Mouse (Mus musculus) B cell, adult (primary cell): Measurements from ENCODE around the gene Mrgpra4. TPM values are rescaled to one million over a fixed set of nuclear protein-coding genes. Genes with fewer than 3 reads are reported as not detected.

ENCODE experiments used
- total RNA-seq: library from RNA; stranded (reverse); gene quantifications from 4 replicates; pipeline ENCODE4 v1.2.4, GENCODE M21; 2023; ENCODE audit not compliant: inconsistent age

The Mrgpra4 gene
- total RNA-seq = not detected in 4 replicates

DNA sequence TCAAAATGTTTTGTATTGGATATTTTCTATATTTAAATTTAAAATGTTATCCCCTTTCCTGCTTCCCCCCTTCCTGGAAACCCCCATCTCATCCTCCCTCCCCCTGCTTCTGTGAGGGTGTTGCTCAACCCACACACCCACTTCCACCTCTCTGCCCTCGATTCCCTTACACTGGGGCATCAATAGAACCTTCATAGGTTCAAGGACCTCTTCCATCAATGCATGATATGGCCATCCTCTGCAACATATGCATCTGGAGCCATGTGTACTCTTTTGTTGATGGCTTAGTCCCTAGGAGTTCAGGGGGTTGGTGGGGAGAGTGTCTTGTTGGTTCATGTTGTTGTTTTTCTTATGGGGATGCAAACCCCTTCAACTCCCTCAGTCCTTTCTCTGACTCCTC lies at the start of gene Mrgpra4:
TSS of gene Mrgpra4 (minus strand) at position 101 of the 400 bp plus-strand sequence.

DNA sequence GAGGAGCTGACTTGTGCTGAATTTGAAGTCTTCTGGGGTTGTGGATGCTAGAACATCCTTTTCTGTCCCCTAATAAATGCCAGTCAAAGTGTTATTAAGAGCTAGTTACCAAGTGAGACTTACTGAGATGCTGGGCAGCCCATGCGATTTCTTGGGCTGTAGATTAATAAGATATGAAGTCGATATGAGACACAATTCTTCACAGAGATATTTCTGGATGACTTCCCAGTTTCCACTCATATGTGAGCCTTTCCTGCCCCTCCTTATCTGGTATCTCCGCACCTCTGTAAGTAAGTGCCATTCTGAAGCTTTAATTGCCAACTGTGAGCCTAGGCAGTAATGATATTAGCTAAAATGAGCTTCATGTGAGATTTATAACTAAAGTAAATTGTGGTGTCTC lies 45.6 kb upstream of the Mrgpra4 start, which contains the start of gene Mrgprx1:
TSS of gene Mrgprx1 (minus strand) at position 101 of the 400 bp plus-strand sequence.

Other genes with a start within 250 kb of the Mrgpra4 start
- not detected in 4 replicates for gene Mrgprx1, start 45.5 kb upstream of the Mrgpra4 start, total RNA-seq
- not detected in 4 replicates for gene Mrgprb5, start 186.9 kb upstream of the Mrgpra4 start, total RNA-seq
- not detected in 4 replicates for gene Mrgprb4, start 217.2 kb upstream of the Mrgpra4 start, total RNA-seq